Mouse (Mus musculus): ENCODE data around the gene Galnt15. TPM values are rescaled to one million over a fixed set of nuclear protein-coding genes. Genes with fewer than 3 reads are reported as not detected.
A peak's percentile ranks its signal among the peaks of the same experiment; 100 is the strongest.

Gene Galnt15
- 1 to 10 TPM; 1.3 to 2.0 TPM for total RNA-seq (2021)

GRCm38 (mm10) chr14:32028681-32029091, at the start of gene Galnt15:
Gene Galnt15 (plus strand): TSS chr14:32028989.
- intact Hi-C loops (cut with DNase I), result no loop called here
- DNase-seq (ENCODE audit: low spot score in 2 of 2), result peak in 1 of 2 experiments; percentile 24

GRCm38 (mm10) chr14:31994021-31994420, 34.8 kb upstream of the Galnt15 start:
- DNase-seq (ENCODE audit: low spot score in 2 of 2), result no peak
- intact Hi-C loops (cut with DNase I), result no loop called here

- intact Hi-C loops (cut with DNase I), result no loop called here
- no peak for DNase-seq (ENCODE audit: low spot score in 2 of 2)
These were observed 27.8 kb upstream of the Galnt15 start for GRCm38 (mm10) chr14:32000941-32001340.

- intact Hi-C loops (cut with DNase I), result loop anchor here (2.0 kb wide), 1 partner anchor 20 kb away; no protein-coding TSS in a partner anchor
- peak; percentile 59 to 91 for DNase-seq (ENCODE audit: low spot score in 2 of 2)
These were observed 26.1 kb upstream of the Galnt15 start for GRCm38 (mm10) chr14:32002502-32003338.

- peak; percentile 18 to 64 for DNase-seq (ENCODE audit: low spot score in 2 of 2)
- intact Hi-C loops (cut with DNase I), result loop anchor here (2.0 kb wide), 1 partner anchor 19 kb away; no protein-coding TSS in a partner anchor
These were observed 24.7 kb upstream of the Galnt15 start for GRCm38 (mm10) chr14:32003904-32004596.

- intact Hi-C loops (cut with DNase I), result no loop called here
- DNase-seq (ENCODE audit: low spot score in 2 of 2), result no peak
These were observed 23.0 kb upstream of the Galnt15 start for GRCm38 (mm10) chr14:32005673-32006261.

- DNase-seq (ENCODE audit: low spot score in 2 of 2), result no peak
- intact Hi-C loops (cut with DNase I), result no loop called here
These were observed 21.0 kb upstream of the Galnt15 start for GRCm38 (mm10) chr14:32007654-32008335.

GRCm38 (mm10) chr14:32009715-32010114, 19.1 kb upstream of the Galnt15 start:
- intact Hi-C loops (cut with DNase I), result no loop called here
- no peak for DNase-seq (ENCODE audit: low spot score in 2 of 2)

GRCm38 (mm10) chr14:32011547-32012304, 17.1 kb upstream of the Galnt15 start:
- intact Hi-C loops (cut with DNase I), result no loop called here
- DNase-seq (ENCODE audit: low spot score in 2 of 2), result no peak

- DNase-seq (ENCODE audit: low spot score in 2 of 2), result no peak
- intact Hi-C loops (cut with DNase I), result no loop called here
These were observed 13.5 kb upstream of the Galnt15 start for GRCm38 (mm10) chr14:32015131-32015770.

- intact Hi-C loops (cut with DNase I), result no loop called here
- DNase-seq (ENCODE audit: low spot score in 2 of 2), result no peak
These were observed 12.3 kb upstream of the Galnt15 start for GRCm38 (mm10) chr14:32016466-32016865.

GRCm38 (mm10) chr14:32016921-32017320, 11.9 kb upstream of the Galnt15 start:
- DNase-seq (ENCODE audit: low spot score in 2 of 2), result peak; percentile 84 to 93
- intact Hi-C loops (cut with DNase I), result no loop called here

GRCm38 (mm10) chr14:32017448-32017847, 11.3 kb upstream of the Galnt15 start:
- no peak for DNase-seq (ENCODE audit: low spot score in 2 of 2)
- intact Hi-C loops (cut with DNase I), result no loop called here

GRCm38 (mm10) chr14:32019091-32019490, 9.7 kb upstream of the Galnt15 start:
- intact Hi-C loops (cut with DNase I), result no loop called here

GRCm38 (mm10) chr14:32021967-32022366, 6.8 kb upstream of the Galnt15 start:
- intact Hi-C loops (cut with DNase I), result loop anchor here (2.0 to 5.0 kb wide), 2 partner anchors 19 to 165 kb away; no protein-coding TSS in a partner anchor
- peak in 1 of 2 experiments; percentile 86 for DNase-seq (ENCODE audit: low spot score in 2 of 2)

More at GRCm38 (mm10) chr14:32019091-32019490, 9.7 kb upstream of the Galnt15 start:
- DNase-seq (ENCODE audit: low spot score in 2 of 2), result no peak

- DNase-seq (ENCODE audit: low spot score in 2 of 2), result no peak
- intact Hi-C loops (cut with DNase I), result loop anchor here (2.0 to 5.0 kb wide), 2 partner anchors 20 to 165 kb away; no protein-coding TSS in a partner anchor
These were observed 6.3 kb upstream of the Galnt15 start for GRCm38 (mm10) chr14:32022450-32022849.

- intact Hi-C loops (cut with DNase I), result loop anchor here (2.0 to 5.0 kb wide), 2 partner anchors 21 to 167 kb away; no protein-coding TSS in a partner anchor
- DNase-seq (ENCODE audit: low spot score in 2 of 2), result no peak
These were observed 4.9 kb upstream of the Galnt15 start for GRCm38 (mm10) chr14:32023891-32024290.

- no peak for DNase-seq (ENCODE audit: low spot score in 2 of 2)
- intact Hi-C loops (cut with DNase I), result no loop called here
These were observed 1.6 kb upstream of the Galnt15 start for GRCm38 (mm10) chr14:32027218-32027617.

Data from left cerebral cortex, postnatal 25 days (tissue).